Mouse (Mus musculus) left cerebral cortex, adult 9 months (tissue): Measurements from ENCODE around the gene Mrpl42.

ENCODE experiments used
- DNase-seq, 2 experiments: peaks; one replicate each; pipeline ENCODE4 v3.0.0; 2022; ENCODE audit warnings: low spot score in 2 of 2

Mrpl42 gene

GRCm38 (mm10) chr10:95458050-95458806, 43.5 kb downstream of the Mrpl42 start:
- DNase-seq, result no peak

- DNase-seq, result no peak
Observed at GRCm38 (mm10) chr10:95457367-95458049, 44.2 kb downstream of the Mrpl42 start.

GRCm38 (mm10) chr10:95456103-95456502, 45.6 kb downstream of the Mrpl42 start:
- DNase-seq, result no peak

GRCm38 (mm10) chr10:95453282-95453681, 48.5 kb downstream of the Mrpl42 start:
- no peak for DNase-seq

GRCm38 (mm10) chr10:95449033-95449432, 52.7 kb downstream of the Mrpl42 start:
- DNase-seq, result no peak

- DNase-seq, result no peak
Observed at GRCm38 (mm10) chr10:95447954-95448353, 53.8 kb downstream of the Mrpl42 start.

- no peak for DNase-seq
Observed at GRCm38 (mm10) chr10:95445104-95446056, 56.4 kb downstream of the Mrpl42 start.

- no peak for DNase-seq
Observed at GRCm38 (mm10) chr10:95442334-95442733, 59.4 kb downstream of the Mrpl42 start.

GRCm38 (mm10) chr10:95440566-95440965, 61.2 kb downstream of the Mrpl42 start:
- no peak for DNase-seq

- no peak for DNase-seq
Observed at GRCm38 (mm10) chr10:95439718-95440339, 61.9 kb downstream of the Mrpl42 start.

GRCm38 (mm10) chr10:95438941-95439340, 62.8 kb downstream of the Mrpl42 start:
- no peak for DNase-seq
